Comparison of ENCODE assay signal across 11 mouse cellular contexts in genomic region chr11:94414042-94414441, GRCm38 (mm10). TPM values are rescaled to one million over a fixed set of nuclear protein-coding genes. Genes with fewer than 3 reads are reported as not detected.
DNase-seq lines count a peak whose midpoint lies in the region; ATAC-seq and TF ChIP-seq lines count a peak whose summit lies in the region.
"Had no signal": no experiment of that assay in that cellular context is flagged by ENCODE, and none has a peak within 500 bp of the region (broad histone marks: within the 10 kb centered on the region; RNA-seq: fewer than 3 reads in every experiment).

No protein-coding gene starts in this region.

- WGBS in lung, embryonic 15.5 days, result 41% methylated on average over 4 of the region's 4 CpGs
- WGBS in lung, adult 2 months, result 52% methylated on average over 4 of the region's 4 CpGs
- WGBS in intestine, embryonic 16.5 days, result 57% methylated on average over 4 of the region's 4 CpGs
- WGBS in olfactory bulb, adult 2 months, result 32% methylated on average over 4 of the region's 4 CpGs

- TF ChIP-seq POLR2A in lung, adult 2 months (IDR thresholded peaks at IDR 0.05; ENCODE audit: borderline replicate concordance, extremely low read depth, low read depth, low read length), result no peak
- no peak for TF ChIP-seq POLR2A in olfactory bulb, adult 2 months (IDR thresholded peaks at IDR 0.05; ENCODE audit: insufficient read depth, low read depth, low read length)

- no peaks in the 10 kb centered on the region for H3K27me3 ChIP-seq in lung, embryonic 15.5 days
- H3K27me3 ChIP-seq in intestine, embryonic 16.5 days (replicated peaks; ENCODE audit: control insufficient read depth, insufficient read depth, low read length), result no peaks in the 10 kb centered on the region

- H3K4me1 ChIP-seq in lung, embryonic 15.5 days, result peaks cover 22% of the 10 kb centered on the region
- H3K4me1 ChIP-seq in lung, adult 2 months (ENCODE audit: control insufficient read depth, insufficient read depth, low read length), result no peaks in the 10 kb centered on the region
- peaks cover 21% of the 10 kb centered on the region for H3K4me1 ChIP-seq in intestine, embryonic 16.5 days (ENCODE audit: control insufficient read depth, insufficient read depth, low read length)
- H3K4me1 ChIP-seq in olfactory bulb, adult 2 months (ENCODE audit: control insufficient read depth, insufficient read depth, low read length), result peaks cover 39% of the 10 kb centered on the region

- H3K4me3 ChIP-seq in lung, embryonic 15.5 days, result no peak overlapping the region
- no peak overlapping the region for H3K4me3 ChIP-seq in lung, adult 2 months (replicated peaks; ENCODE audit: extremely low read depth, low read depth, low read length)
- no peak overlapping the region for H3K4me3 ChIP-seq in intestine, embryonic 16.5 days (ENCODE audit: low read length)
- no peak overlapping the region for H3K4me3 ChIP-seq in olfactory bulb, adult 2 months (ENCODE audit: insufficient read depth, low read depth, low read length)

- 0 out of 2 replicates have a peak, but pooled peaks cover 3% of the 10 kb centered on the region for H3K36me3 ChIP-seq in lung, embryonic 15.5 days
- no peaks in the 10 kb centered on the region for H3K36me3 ChIP-seq in intestine, embryonic 16.5 days (ENCODE audit: control insufficient read depth, insufficient read depth, low read length)

- H3K9ac ChIP-seq in lung, embryonic 15.5 days, result no peak overlapping the region
- H3K9ac ChIP-seq in intestine, embryonic 16.5 days (ENCODE audit: low read depth, low read length), result no peak overlapping the region
- H3K9ac ChIP-seq: liver, postnatal 0 days had no signal

- ATAC-seq in lung, embryonic 15.5 days (ENCODE audit: borderline replicate concordance, extremely low read depth, low FRiP score, low TSS enrichment), result peak; percentile 31; the same call in 1 of the 2 replicates
- ATAC-seq in intestine, embryonic 16.5 days, result peak; percentile 10; the same call in 1 of the 2 replicates
- ATAC-seq: liver, postnatal 0 days had no signal

- peak; percentile 59 for DNase-seq in cerebellum, adult 9-11 months
- no peak for DNase-seq in cerebellum, adult 11 months
- DNase-seq in lung, adult 2 months, result no peak
- DNase-seq in c-Kit-positive CD71-positive TER-119-positive erythroid progenitor cells, embryonic 14.5 days (ENCODE audit: low spot score), result no peak
- DNase-seq in urinary bladder, postnatal 36 days (ENCODE audit: low spot score in 2 of 2), result no peak
- DNase-seq: adrenal gland, postnatal 25 days; liver, postnatal 0 days; thymus, adult 2 months had no signal

- no peaks in the 10 kb centered on the region for H3K9me3 ChIP-seq in lung, embryonic 15.5 days
- H3K9me3 ChIP-seq in intestine, embryonic 16.5 days (ENCODE audit: control insufficient read depth, low read length), result no peaks in the 10 kb centered on the region

- H3K27ac ChIP-seq in lung, embryonic 15.5 days, result no peak overlapping the region
- H3K27ac ChIP-seq in intestine, embryonic 16.5 days (ENCODE audit: low read length), result no peak overlapping the region
- H3K27ac ChIP-seq in olfactory bulb, adult 2 months (ENCODE audit: insufficient read depth, low read depth, low read length), result peak overlapping the region; percentile 59

- TF ChIP-seq CTCF in lung, adult 2 months (IDR thresholded peaks at IDR 0.05; ENCODE audit: insufficient read depth, low read length), result no peak
- no peak for TF ChIP-seq CTCF in olfactory bulb, adult 2 months (IDR thresholded peaks at IDR 0.05; ENCODE audit: insufficient read depth, low read depth, low read length)

- peak overlapping the region; percentile 31; the same call in 1 of the 2 replicates for H3K4me2 ChIP-seq in lung, embryonic 15.5 days
- no peak overlapping the region for H3K4me2 ChIP-seq in intestine, embryonic 16.5 days (ENCODE audit: low read depth, low read length)

RNA-seq across cellular contexts. Expression of gene Abcc3, which starts 21.2 kb away (rescaled TPM):
- polyA plus RNA-seq in lung, embryonic 15.5 days (2015; fragmentation: Nextera tagmentation; extraction: Ambion mirVana), result 5.3 TPM in 2 replicates
- polyA plus RNA-seq in lung, adult 2 months (2012; rRNA removed), result 47.6 and 57.9 TPM in 2 replicates
- polyA plus RNA-seq in intestine, embryonic 16.5 days (2015; fragmentation: Nextera tagmentation; extraction: Ambion mirVana), result 2.5 and 3.3 TPM in 2 replicates
- polyA plus RNA-seq in olfactory bulb, adult 2 months (2012; ENCODE audit: insufficient read depth, insufficient read length, low replicate concordance, missing spikeins), result not detected in 2 replicates

RNA-seq across cellular contexts. Expression of gene Cacna1g, which starts 60.0 kb away (rescaled TPM):
- 7.3 and 7.7 TPM in 2 replicates for polyA plus RNA-seq in lung, embryonic 15.5 days (2015; fragmentation: Nextera tagmentation; extraction: Ambion mirVana)
- polyA plus RNA-seq in lung, adult 2 months (2012; rRNA removed), result 3.5 and 4.3 TPM in 2 replicates
- polyA plus RNA-seq in intestine, embryonic 16.5 days (2015; fragmentation: Nextera tagmentation; extraction: Ambion mirVana), result 4.9 and 5.4 TPM in 2 replicates
- 54.5 TPM in 1 of 2 replicates, not detected in the other for polyA plus RNA-seq in olfactory bulb, adult 2 months (2012; ENCODE audit: insufficient read depth, insufficient read length, low replicate concordance, missing spikeins)
